Mouse (Mus musculus) embryo, embryonic 11.5 days (tissue): ENCODE results near the gene Dek.

Experiments used
- DNase-seq: peaks from one replicate; pipeline ENCODE4 v3.0.0-alpha.2; 2012; ENCODE audit warnings: low read depth, low spot score

The Dek gene

GRCm38 (mm10) chr13:47053971-47054370 is 52.0 kb downstream of the Dek start:
- DNase-seq = no peak

- DNase-seq = no peak
Measured at GRCm38 (mm10) chr13:47050009-47050408, 56.0 kb downstream of the Dek start.

DNA sequence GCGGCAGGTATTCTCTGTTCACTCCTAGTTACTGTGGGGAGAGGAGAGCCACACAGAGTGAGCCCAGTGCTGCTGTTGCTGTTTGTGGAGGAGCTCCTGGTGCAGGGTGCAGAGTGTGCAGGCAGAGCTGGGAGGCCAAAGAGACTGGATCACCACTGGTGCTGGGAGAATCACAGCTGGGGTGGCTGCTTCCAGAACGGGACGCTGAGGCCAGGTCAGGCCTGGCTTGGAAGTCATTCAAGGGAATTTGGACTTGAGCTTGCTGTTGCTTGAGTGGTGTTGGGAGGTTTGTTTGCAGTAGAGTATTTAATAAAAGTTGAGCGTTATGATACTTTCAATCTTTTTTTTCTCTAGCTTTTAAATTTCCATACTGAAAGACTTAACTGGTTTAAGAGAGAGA is 58.0 kb downstream of the Dek start:
- no peak for DNase-seq

GRCm38 (mm10) chr13:47044617-47044947 is 61.4 kb downstream of the Dek start, which contains the start of gene Tpmt:
Gene Tpmt (minus strand): TSS chr13:47044737.
- no peak for DNase-seq

- no peak for DNase-seq
Measured at GRCm38 (mm10) chr13:47043833-47044616, 62.0 kb downstream of the Dek start.

DNA sequence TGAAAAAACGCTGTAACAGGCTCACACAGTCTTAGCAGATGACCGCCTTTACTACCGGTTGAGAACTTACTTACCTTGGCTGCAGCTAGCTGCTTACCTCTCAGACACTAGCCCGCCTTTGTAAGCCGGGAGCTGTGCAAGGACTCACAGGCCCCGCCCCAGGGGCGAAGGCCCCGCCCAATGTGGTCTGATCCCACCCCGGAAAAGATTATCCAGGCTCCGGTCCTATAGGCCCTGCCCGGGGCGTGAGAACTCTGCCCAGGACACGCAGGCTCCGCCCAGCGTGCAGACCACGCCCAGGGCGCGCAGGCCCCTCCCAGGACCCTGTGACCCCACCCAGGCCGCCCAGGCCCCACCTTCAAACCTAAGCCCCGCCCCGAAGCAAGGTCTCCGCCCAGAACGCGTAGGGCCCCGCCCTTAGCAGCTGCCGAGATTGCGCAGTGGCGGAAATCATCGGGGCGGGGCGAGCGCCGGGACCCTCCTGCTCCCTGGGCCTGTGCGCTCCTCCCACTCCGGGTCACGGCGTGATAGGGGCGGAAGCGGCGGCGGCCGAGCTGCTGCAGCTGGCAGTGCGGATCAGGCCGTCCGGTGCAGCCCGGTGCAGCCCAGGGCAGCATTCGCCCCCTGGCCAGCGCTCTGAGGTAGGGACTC is 62.8 kb downstream of the Dek start, which contains the start of gene Kdm1b:
Gene Kdm1b (plus strand): TSS at position 470 of the 651 bp plus-strand sequence.
- DNase-seq = peak; percentile 97

GRCm38 (mm10) chr13:47042024-47042633 is 63.9 kb downstream of the Dek start:
- DNase-seq = no peak

DNA sequence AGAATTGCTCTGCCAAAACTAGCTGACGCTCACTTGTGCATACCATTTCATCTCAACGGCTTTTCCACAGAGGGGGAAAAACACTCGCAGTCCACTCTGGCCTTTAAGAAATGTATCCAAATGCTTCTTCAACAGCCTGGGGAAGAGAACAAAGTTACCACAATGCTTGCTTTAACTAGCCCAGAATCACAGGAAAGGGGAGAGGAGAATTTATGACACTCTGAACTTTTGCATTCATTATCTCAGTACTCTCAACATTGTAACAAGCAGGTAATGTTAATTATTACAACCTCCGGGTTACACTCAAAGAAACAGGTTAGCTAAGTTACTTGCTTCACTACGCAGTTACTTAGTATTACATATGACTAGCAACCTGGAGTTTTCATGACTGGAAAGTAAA is 65.9 kb downstream of the Dek start:
- no peak for DNase-seq

GRCm38 (mm10) chr13:47037946-47038345 is 68.1 kb downstream of the Dek start:
- no peak for DNase-seq
